Mouse (Mus musculus): ENCODE data around the gene Supt3. TPM values are rescaled to one million over a fixed set of nuclear protein-coding genes. Genes with fewer than 3 reads are reported as not detected.

Supt3 gene
- polyA plus RNA-seq (2014; fragmentation: Nextera tagmentation; extraction: Ambion mirVana): 27.0 and 27.5 TPM in 2 replicates

GRCm38 (mm10) chr17:44776738-44777270, at the start of gene Supt3:
Supt3 (plus strand) TSS chr17:44777152.
- H3K4me1 ChIP-seq (ENCODE audit: control insufficient read depth, insufficient read depth, low read length): no peaks in the 10 kb centered on the region
- no peaks in the 10 kb centered on the region for H3K9me3 ChIP-seq (ENCODE audit: control insufficient read depth, low read depth, low read length)
- 0% methylated on average over 40 of the region's 40 CpGs for WGBS
- peak within 1 kb of the TSS; percentile 79 for H3K4me3 ChIP-seq (ENCODE audit: low read depth, low read length)
- ATAC-seq (ENCODE audit: insufficient number of reproducible peaks, insufficient read depth, low FRiP score, low read depth): peak; percentile 97
- H3K9ac ChIP-seq (replicated peaks; ENCODE audit: low read depth, low read length): peak within 1 kb of the TSS; percentile 93
- H3K4me2 ChIP-seq (replicated peaks; ENCODE audit: low read depth, low read length): peak within 1 kb of the TSS; percentile 72
- H3K36me3 ChIP-seq (ENCODE audit: control insufficient read depth, insufficient read depth, low read length): no peaks in the 10 kb centered on the region
- no peaks in the 10 kb centered on the region for H3K27me3 ChIP-seq (ENCODE audit: control insufficient read depth, insufficient read depth, low read length)
- peak within 1 kb of the TSS; percentile 92 for H3K27ac ChIP-seq (ENCODE audit: low read length)

- Histone ChIP-seq H3K9me3 (ENCODE audit: control insufficient read depth, low read depth, low read length) (no peaks in the 10 kb centered on the region), H3K9ac (replicated peaks; ENCODE audit: low read depth, low read length) (no peak overlapping the region), H3K36me3 (ENCODE audit: control insufficient read depth, insufficient read depth, low read length) (no peaks in the 10 kb centered on the region), H3K27ac (ENCODE audit: low read length) (no peak overlapping the region), H3K4me2 (replicated peaks; ENCODE audit: low read depth, low read length) (no peak overlapping the region), H3K4me3 (ENCODE audit: low read depth, low read length) (no peak overlapping the region), H3K4me1 (ENCODE audit: control insufficient read depth, insufficient read depth, low read length) (no peaks in the 10 kb centered on the region), H3K27me3 (ENCODE audit: control insufficient read depth, insufficient read depth, low read length) (peaks cover 6% of the 10 kb centered on the region; the same call in 1 of the 2 replicates)
- ATAC-seq (ENCODE audit: insufficient number of reproducible peaks, insufficient read depth, low FRiP score, low read depth): no peak
Observed at GRCm38 (mm10) chr17:44727675-44728074, 49.3 kb upstream of the Supt3 start.

GRCm38 (mm10) chr17:44728464-44728863, 48.5 kb upstream of the Supt3 start:
- H3K9me3 ChIP-seq (ENCODE audit: control insufficient read depth, low read depth, low read length): no peaks in the 10 kb centered on the region
- WGBS: 28% methylated on average over 2 of the region's 2 CpGs
- peaks cover 8% of the 10 kb centered on the region for H3K27me3 ChIP-seq (ENCODE audit: control insufficient read depth, insufficient read depth, low read length)

GRCm38 (mm10) chr17:44733544-44734310, 43.2 kb upstream of the Supt3 start:
- Histone ChIP-seq H3K9me3 (ENCODE audit: control insufficient read depth, low read depth, low read length) (no peaks in the 10 kb centered on the region), H3K4me2 (replicated peaks; ENCODE audit: low read depth, low read length) (peak overlapping the region; percentile 91), H3K27ac (ENCODE audit: low read length) (no peak overlapping the region), H3K36me3 (ENCODE audit: control insufficient read depth, insufficient read depth, low read length) (no peaks in the 10 kb centered on the region), H3K9ac (replicated peaks; ENCODE audit: low read depth, low read length) (peak overlapping the region; percentile 10; the same call in 1 of the 2 replicates), H3K4me3 (ENCODE audit: low read depth, low read length) (peak overlapping the region; percentile 65), H3K27me3 (ENCODE audit: control insufficient read depth, insufficient read depth, low read length) (peaks cover 34% of the 10 kb centered on the region), H3K4me1 (ENCODE audit: control insufficient read depth, insufficient read depth, low read length) (peaks cover 11% of the 10 kb centered on the region; the same call in 1 of the 2 replicates)
- 6% methylated on average over 23 of the region's 23 CpGs for WGBS
- no peak for ATAC-seq (ENCODE audit: insufficient number of reproducible peaks, insufficient read depth, low FRiP score, low read depth)

More at GRCm38 (mm10) chr17:44728464-44728863, 48.5 kb upstream of the Supt3 start:
- Histone ChIP-seq H3K9ac (replicated peaks; ENCODE audit: low read depth, low read length) (no peak overlapping the region), H3K4me3 (ENCODE audit: low read depth, low read length) (no peak overlapping the region), H3K4me2 (replicated peaks; ENCODE audit: low read depth, low read length) (no peak overlapping the region), H3K4me1 (ENCODE audit: control insufficient read depth, insufficient read depth, low read length) (no peaks in the 10 kb centered on the region), H3K36me3 (ENCODE audit: control insufficient read depth, insufficient read depth, low read length) (no peaks in the 10 kb centered on the region), H3K27ac (ENCODE audit: low read length) (no peak overlapping the region)
- no peak for ATAC-seq (ENCODE audit: insufficient number of reproducible peaks, insufficient read depth, low FRiP score, low read depth)

GRCm38 (mm10) chr17:44734501-44735222, 42.3 kb upstream of the Supt3 start:
- Histone ChIP-seq H3K4me1 (ENCODE audit: control insufficient read depth, insufficient read depth, low read length) (peaks cover 11% of the 10 kb centered on the region; the same call in 1 of the 2 replicates), H3K9me3 (ENCODE audit: control insufficient read depth, low read depth, low read length) (no peaks in the 10 kb centered on the region), H3K9ac (replicated peaks; ENCODE audit: low read depth, low read length) (peak overlapping the region; percentile 10; the same call in 1 of the 2 replicates), H3K27me3 (ENCODE audit: control insufficient read depth, insufficient read depth, low read length) (peaks cover 35% of the 10 kb centered on the region), H3K4me2 (replicated peaks; ENCODE audit: low read depth, low read length) (peak overlapping the region; percentile 91), H3K4me3 (ENCODE audit: low read depth, low read length) (peak overlapping the region; percentile 65), H3K27ac (ENCODE audit: low read length) (no peak overlapping the region), H3K36me3 (ENCODE audit: control insufficient read depth, insufficient read depth, low read length) (no peaks in the 10 kb centered on the region)
- under 1% methylated on average over 48 of the region's 48 CpGs for WGBS
- 0 out of 2 replicates have a peak, but pooled peaks have one; percentile 47 for ATAC-seq (ENCODE audit: insufficient number of reproducible peaks, insufficient read depth, low FRiP score, low read depth)

- no peaks in the 10 kb centered on the region for H3K36me3 ChIP-seq (ENCODE audit: control insufficient read depth, insufficient read depth, low read length)
- H3K9ac ChIP-seq (replicated peaks; ENCODE audit: low read depth, low read length): peak overlapping the region; percentile 42; the same call in 1 of the 2 replicates
- peak overlapping the region; percentile 91 for H3K4me2 ChIP-seq (replicated peaks; ENCODE audit: low read depth, low read length)
- peak; percentile 4; the same call in 1 of the 2 replicates for ATAC-seq (ENCODE audit: insufficient number of reproducible peaks, insufficient read depth, low FRiP score, low read depth)
- H3K27ac ChIP-seq (ENCODE audit: low read length): no peak overlapping the region
- 1% methylated on average over 63 of the region's 64 CpGs for WGBS
- no peaks in the 10 kb centered on the region for H3K9me3 ChIP-seq (ENCODE audit: control insufficient read depth, low read depth, low read length)
- H3K4me3 ChIP-seq (ENCODE audit: low read depth, low read length): peak overlapping the region; percentile 65
- peaks cover 11% of the 10 kb centered on the region; the same call in 1 of the 2 replicates for H3K4me1 ChIP-seq (ENCODE audit: control insufficient read depth, insufficient read depth, low read length)
- peaks cover 35% of the 10 kb centered on the region for H3K27me3 ChIP-seq (ENCODE audit: control insufficient read depth, insufficient read depth, low read length)
Observed at GRCm38 (mm10) chr17:44735223-44735990, 41.5 kb upstream of the Supt3 start.

- peaks cover 11% of the 10 kb centered on the region; the same call in 1 of the 2 replicates for H3K4me1 ChIP-seq (ENCODE audit: control insufficient read depth, insufficient read depth, low read length)
- peak overlapping the region; percentile 65 for H3K4me3 ChIP-seq (ENCODE audit: low read depth, low read length)
- peak overlapping the region; percentile 91 for H3K4me2 ChIP-seq (replicated peaks; ENCODE audit: low read depth, low read length)
- H3K9ac ChIP-seq (replicated peaks; ENCODE audit: low read depth, low read length): peak overlapping the region; percentile 38
- under 1% methylated on average over 63 of the region's 73 CpGs for WGBS
- peaks cover 35% of the 10 kb centered on the region for H3K27me3 ChIP-seq (ENCODE audit: control insufficient read depth, insufficient read depth, low read length)
- no peak overlapping the region for H3K27ac ChIP-seq (ENCODE audit: low read length)
- peak; percentile 74 for ATAC-seq (ENCODE audit: insufficient number of reproducible peaks, insufficient read depth, low FRiP score, low read depth)
- no peaks in the 10 kb centered on the region for H3K9me3 ChIP-seq (ENCODE audit: control insufficient read depth, low read depth, low read length)
- no peaks in the 10 kb centered on the region for H3K36me3 ChIP-seq (ENCODE audit: control insufficient read depth, insufficient read depth, low read length)
Observed at GRCm38 (mm10) chr17:44735991-44736561, 40.9 kb upstream of the Supt3 start.

Data from stomach, embryonic 14.5 days (tissue).